Mouse (Mus musculus) layer of hippocampus, adult 18-20 months (tissue): ENCODE measurements at regions not wholly inside any gene's neighbourhood (a gene's known extent, or its start where the extent isn't known, plus 50 kb on each side); places are given as distances from the start of the nearest gene placed in this dataset.
A peak's percentile ranks its signal among the peaks of the same experiment; 100 is the strongest.

Experiments used
- DNase-seq, 2 experiments: peaks; one replicate each; pipeline ENCODE4 v3.0.0; 2022; ENCODE audit warnings: low spot score in 2 of 2

GRCm38 (mm10) chr3:56433495-56433894, 250.0 kb upstream of the Nbea start:
- DNase-seq, result no peak

DNA sequence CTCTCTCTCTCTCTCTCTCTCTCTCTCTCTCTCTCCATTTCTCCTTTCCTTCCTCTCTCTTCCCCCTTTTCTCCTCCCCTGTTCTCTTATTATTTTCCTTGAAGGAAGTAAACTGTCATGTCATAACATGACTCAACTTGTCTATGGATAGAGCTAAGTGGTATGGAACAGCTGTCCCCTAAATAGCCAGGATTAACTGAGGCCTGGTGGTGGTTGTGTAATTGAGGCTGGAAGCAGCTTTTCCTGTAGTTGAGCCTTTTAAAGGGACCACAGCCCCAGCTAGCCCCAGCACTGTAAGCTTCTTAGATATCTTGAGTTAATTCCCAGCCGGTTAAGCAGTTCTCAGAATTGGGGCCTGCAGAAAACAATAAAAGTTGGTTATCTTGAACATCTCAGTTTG, 243.7 kb upstream of the Nbea start:
- no peak for DNase-seq

- no peak for DNase-seq
Observed at GRCm38 (mm10) chr3:56397851-56398496, 214.5 kb upstream of the Nbea start.

DNA sequence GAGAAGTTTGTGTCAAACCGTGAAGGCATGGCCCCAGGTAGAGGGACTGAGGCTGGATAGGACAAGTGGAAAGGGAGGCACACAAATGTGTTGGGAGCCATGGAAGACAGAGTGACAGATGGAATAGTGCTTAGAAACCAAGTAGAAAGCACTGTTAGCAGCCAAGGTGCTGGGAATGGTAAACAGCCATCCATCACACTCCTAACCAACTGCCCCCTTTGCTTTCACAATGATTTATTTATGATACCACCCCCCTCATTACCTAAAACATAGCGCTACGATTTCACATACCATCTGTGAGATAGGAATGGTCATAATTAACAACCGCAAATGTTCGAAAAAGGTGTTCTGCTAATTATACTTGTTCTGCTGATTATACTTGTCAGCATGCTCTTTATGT, 209.6 kb upstream of the Nbea start:
- DNase-seq, result no peak

DNA sequence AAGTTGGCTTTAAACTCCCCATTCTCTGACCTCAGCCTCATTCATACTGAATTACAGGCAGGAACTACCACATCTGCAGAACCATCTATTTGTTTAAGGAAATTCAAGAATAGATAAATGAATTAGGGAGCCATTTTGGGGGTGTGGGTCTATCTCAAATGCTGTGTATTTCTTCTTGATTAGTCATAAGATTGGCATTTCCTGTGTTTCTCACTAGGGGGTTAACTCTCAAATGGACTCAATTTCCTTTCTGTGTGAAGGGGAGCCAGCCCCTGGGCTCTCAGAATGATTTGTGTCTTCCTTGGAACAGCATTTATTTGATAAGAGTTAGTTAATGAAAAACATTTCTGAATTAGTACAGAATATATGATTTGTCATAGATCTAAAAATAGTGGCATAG, 196.8 kb upstream of the Nbea start:
- no peak for DNase-seq

- peak; percentile 5 to 42 for DNase-seq
Observed at GRCm38 (mm10) chr3:56379500-56379899, 196.0 kb upstream of the Nbea start.

GRCm38 (mm10) chr3:56362543-56362942, 179.0 kb upstream of the Nbea start:
- peak; percentile 60 to 80 for DNase-seq

GRCm38 (mm10) chr3:56357035-56357701, 173.7 kb upstream of the Nbea start:
- peak; percentile 11 to 56 for DNase-seq

GRCm38 (mm10) chr3:56356163-56356882, 172.8 kb upstream of the Nbea start:
- peak; percentile 17 to 64 for DNase-seq
